Mouse (Mus musculus) retina, adult 2 months (tissue): ENCODE results near the gene Apobec2.
"Not testable (repeated sequence)": the region's sequence is repeated elsewhere in the genome, so short reads cannot be mapped to it uniquely, and the experiment has no call there.

ENCODE experiments used
- DNase-seq: peaks from one replicate; pipeline ENCODE4 v3.0.0-alpha.2; 2012; ENCODE audit warnings: low read depth, low spot score

Apobec2 gene

DNA sequence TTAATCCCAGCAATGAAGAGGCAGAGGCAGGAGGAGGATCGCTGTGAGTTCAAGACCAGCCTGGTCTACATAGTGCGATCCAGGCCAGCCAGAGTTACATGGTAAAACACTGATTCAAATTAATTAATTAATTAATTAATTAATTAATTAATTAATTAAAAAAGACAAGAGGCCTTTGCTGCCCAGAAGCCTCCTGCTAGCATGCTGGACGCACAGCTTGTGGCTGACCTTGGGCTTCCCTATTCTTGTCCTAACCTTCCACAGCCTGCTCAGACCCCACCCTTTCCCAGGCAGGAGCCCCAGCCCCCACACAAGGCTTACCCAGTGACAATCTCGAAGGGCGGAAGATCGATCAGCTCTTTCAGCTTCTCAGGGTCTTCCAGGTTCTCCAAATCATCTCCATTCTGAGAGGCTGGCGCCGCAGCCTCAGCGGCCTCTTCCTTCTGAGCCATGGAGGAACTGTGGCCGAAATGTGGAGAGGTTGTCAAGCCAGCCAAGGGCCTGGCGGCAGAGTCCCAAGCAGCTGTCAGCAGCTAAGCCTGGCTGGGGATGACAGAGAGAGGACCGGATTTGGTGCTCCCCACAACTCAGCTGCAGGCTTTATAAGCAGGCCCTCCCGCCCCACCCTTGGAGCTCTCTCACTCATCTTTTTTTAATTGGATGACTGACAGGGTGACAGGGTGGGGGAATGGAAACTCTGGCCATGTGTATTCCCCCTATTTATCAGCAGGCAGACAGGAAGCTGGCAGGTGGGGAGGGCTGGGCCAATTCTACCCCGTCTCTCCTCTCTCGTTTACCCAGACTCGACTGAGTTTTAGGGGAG is at the start of gene Apobec2:
Apobec2 (minus strand) TSS at position 773 of the 823 bp plus-strand sequence.
- DNase-seq = no peak

DNA sequence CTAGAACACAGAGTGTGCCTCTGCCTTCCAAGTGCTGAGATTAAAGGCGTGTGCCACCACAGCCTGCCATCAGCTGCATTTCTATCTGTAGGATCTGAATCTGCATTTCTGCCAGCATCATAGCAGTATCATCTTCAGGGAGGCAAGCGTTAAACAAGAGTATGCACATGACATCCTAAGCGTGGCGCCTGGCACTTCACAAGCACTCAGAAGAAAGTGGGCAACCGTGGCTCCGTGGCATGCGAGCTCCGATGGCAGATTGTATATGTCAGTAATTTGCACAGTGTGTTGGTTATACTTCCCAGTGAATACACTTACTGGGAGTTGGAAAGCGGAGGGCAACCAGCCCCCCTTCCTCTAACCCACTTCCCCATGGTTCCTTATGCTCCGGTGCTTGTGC is 47.2 kb upstream of the Apobec2 start:
- no peak for DNase-seq

GRCm38 (mm10) chr17:48475444-48475843 is 42.7 kb upstream of the Apobec2 start:
- no peak for DNase-seq

- not testable (repeated sequence) for DNase-seq
Measured at GRCm38 (mm10) chr17:48474282-48474681, 41.6 kb upstream of the Apobec2 start.

DNA sequence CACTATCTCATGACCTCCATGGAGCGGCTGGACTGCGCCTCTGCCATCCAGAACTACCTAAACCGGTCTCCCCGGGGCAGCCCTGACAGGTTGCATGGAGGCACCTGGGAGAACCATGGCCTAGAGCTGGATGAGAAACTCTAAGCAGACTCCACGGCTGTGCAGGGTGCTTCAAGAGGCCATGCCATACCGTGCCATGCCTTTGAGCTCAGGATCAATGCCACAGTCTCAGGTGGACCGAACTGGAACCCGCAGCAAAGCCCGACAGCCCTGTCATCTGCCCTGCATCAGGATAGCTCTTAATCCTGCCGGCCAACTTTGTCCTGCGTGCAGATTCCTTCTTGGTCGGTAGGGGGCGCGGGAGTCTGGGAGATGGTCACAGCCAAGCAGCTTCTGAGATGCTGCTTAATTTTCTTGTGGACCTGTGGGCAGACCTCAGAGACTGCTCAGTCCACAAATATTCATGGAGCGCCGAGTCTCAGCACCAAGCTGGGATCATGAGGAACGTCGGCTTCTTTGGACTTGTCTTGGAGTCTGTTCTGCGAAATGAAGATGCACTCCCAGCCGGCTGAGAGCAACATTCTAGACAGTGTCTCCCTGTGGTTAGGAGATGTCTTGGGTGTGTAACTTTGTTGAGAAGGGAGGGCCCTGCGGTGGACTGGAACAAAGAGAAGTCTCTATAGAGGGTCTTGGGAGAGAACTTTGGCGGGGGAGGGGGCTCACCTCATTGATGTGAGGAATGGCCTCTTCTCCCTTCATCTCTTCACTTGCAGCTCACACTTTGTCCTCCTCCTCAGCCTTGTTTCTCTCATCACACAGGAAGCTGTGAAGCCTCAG is 34.9 kb upstream of the Apobec2 start:
- peak; percentile 62 for DNase-seq

- no peak for DNase-seq
Measured at GRCm38 (mm10) chr17:48466769-48467394, 34.2 kb upstream of the Apobec2 start.

DNA sequence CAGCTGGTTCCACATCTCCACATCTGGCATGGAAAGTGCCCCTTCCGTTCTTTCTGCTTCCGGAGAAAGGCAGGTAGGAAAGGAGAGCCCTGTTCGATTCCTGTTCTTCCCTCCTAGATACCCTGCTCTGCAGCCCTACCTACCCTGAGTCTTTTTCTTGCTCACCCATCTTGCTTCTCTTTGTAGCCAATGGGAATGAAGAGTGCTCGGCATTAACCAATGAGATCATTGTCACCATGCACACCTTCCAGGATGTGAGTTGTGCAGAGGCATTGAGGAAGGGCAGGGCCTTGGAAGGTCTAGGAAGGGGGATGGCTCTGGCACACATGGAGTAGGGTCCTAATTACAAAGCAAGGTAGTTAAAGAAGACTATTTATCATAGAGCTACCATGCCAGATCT is 30.7 kb upstream of the Apobec2 start:
- DNase-seq = no peak

DNA sequence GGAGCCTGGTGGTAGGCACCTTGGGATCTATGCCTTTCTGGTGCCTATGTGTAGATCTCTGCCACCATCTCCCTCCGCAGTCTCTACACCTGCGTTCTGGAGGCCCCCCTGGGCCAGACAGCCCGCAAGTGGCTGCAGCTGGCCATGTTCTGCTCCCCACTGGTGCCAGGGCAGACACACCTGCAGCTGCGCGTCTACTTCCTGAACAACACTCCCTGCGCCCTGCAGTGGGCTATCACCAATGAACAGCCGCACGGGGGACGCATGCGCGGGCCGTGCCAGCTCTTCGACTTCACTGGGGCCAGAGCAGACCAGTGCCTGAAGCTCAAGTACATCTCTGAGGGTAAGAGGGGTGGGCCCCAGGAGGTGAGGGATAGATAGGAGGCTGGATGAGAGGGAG is 29.4 kb upstream of the Apobec2 start:
- no peak for DNase-seq

- no peak for DNase-seq
Measured at GRCm38 (mm10) chr17:48457971-48458653, 25.4 kb upstream of the Apobec2 start.

- DNase-seq = no peak
Measured at GRCm38 (mm10) chr17:48455955-48456354, 23.2 kb upstream of the Apobec2 start.

DNA sequence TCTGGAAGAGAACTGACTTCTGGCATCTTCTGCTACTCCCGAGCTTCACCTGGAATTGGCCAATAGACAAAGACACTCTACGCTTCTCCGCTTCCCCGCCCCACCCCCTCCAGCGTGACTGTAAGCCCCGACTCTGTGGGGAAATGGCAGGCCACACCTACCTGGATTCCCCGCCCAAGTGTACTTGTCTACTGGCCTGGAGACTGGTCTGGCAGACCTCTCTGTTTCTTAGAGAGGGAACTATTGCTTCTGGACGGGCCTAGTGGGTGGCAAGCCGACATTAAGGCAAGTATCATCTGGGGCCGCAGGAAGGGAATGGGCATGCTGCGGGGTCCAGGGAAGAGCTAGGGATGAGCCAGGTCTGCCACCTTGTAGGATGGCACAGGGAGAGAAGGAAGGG is 22.0 kb upstream of the Apobec2 start, which contains the start of gene Unc5cl:
Unc5cl (plus strand) TSS at position 214 of the 400 bp plus-strand sequence.
- DNase-seq = no peak

GRCm38 (mm10) chr17:48454190-48454589 is 21.5 kb upstream of the Apobec2 start:
- no peak for DNase-seq

- DNase-seq = no peak
Measured at GRCm38 (mm10) chr17:48453489-48453888, 20.8 kb upstream of the Apobec2 start.

DNA sequence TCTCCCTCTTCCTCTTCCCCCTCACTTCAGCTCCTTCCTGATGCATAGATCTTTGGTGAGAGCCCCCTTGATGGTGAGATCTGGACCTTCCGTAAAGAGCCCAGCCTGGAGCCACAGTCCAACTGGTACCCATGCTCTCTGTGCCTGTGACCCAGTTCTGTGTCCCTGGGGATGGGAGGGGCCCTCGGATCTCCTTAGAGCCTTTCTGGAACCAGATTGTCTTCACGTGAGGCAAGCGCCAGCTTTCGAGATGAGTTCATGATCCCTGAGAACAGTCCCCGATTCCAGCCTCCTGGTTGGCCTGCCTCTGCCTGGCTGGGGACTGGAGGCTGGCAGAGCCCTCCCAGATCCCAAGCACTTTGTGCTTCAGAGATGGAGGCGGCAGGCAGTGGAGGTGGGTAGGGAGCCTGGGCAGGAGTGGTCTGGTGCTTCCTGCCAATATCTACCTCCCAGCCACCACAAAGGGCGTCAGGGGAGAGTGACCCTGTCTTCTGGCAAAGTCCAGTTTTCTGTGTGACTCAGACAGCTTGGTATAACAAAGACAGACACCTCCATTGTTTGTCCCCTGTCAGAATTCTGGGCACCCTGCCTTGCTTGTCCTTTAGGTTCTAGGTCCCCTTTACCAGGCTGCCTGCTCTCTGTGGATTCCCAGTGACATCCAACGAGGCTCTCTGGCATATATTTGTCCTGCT is 19.2 kb upstream of the Apobec2 start:
- no peak for DNase-seq

- DNase-seq = no peak
Measured at GRCm38 (mm10) chr17:48451353-48451675, 18.6 kb upstream of the Apobec2 start, which contains the start of gene Tspo2. Gene Tspo2 (minus strand): TSS chr17:48451522.

GRCm38 (mm10) chr17:48450666-48451352 is 18.1 kb upstream of the Apobec2 start:
- no peak for DNase-seq

GRCm38 (mm10) chr17:48447675-48448074 is 14.9 kb upstream of the Apobec2 start:
- no peak for DNase-seq

- no peak for DNase-seq
Measured at GRCm38 (mm10) chr17:48443542-48444145, 10.9 kb upstream of the Apobec2 start.

DNA sequence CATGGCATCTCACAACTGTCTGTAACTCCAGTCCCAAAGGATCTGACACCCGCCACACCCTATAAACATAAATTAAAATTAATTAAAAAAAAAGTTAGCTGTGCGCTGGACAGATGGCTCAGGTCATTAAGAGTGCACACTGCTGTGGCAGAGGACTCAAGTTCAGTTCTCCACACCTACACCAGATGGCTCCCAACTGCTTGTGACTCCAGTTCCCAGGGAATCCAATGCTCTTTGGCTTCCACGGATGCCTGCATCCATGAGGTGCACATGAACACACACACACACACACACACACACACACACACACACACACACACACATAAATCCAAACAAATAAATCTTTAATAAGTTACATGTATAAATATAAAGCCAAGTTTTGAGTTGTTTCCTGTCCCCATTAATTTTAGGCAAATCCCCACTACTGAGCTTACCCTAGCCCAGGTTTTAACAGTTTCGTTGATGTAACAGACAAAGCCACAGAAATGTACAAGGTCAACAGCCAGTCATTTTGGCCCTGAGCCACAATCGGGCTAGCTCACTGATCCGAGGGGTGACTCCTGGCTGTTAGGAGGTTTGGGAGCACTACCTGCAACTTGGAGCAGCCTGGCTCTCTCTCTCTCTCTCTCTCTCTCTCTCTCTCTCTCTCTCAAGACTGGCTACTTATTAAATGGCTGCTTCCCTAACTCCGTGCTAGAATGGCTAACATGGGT is 10.2 kb upstream of the Apobec2 start:
- DNase-seq = no peak
